Mouse (Mus musculus) heart, postnatal 0 days (tissue): ENCODE data around the gene Wdr90. TPM values are rescaled to one million over a fixed set of nuclear protein-coding genes. Genes with fewer than 3 reads are reported as not detected.
"Not testable (repeated sequence)": the region's sequence is repeated elsewhere in the genome, so short reads cannot be mapped to it uniquely, and the experiment has no call there.

ENCODE experiments used
- ATAC-seq: fragments of 200-750 bp; cut with Nextera tagmentation; 2 replicates; pipeline ENCODE4 v1.8.0; 2017; ENCODE audit warnings: low read depth, moderate number of reproducible peaks, moderate library complexity; ENCODE audit not compliant: insufficient read depth
- DNase-seq: peaks from one replicate; pipeline ENCODE4 v3.0.0-alpha.2; 2016; ENCODE audit warnings: low spot score
- H3K27ac ChIP-seq: fragments of 300-500 bp; sonication (generic); 2 replicates; pipeline ENCODE4 v1.5.1; 2014; ENCODE audit warnings: low read depth, mild to moderate bottlenecking
- H3K27me3 ChIP-seq: fragments of 300-500 bp; sonication (generic); 2 replicates; pipeline ENCODE4 v1.6.1; 2014; ENCODE audit warnings: low read length, mixed read lengths; ENCODE audit not compliant: control insufficient read depth, insufficient read depth
- H3K36me3 ChIP-seq: fragments of 300-500 bp; sonication (generic); replicated peaks from 2 replicates; pipeline ENCODE4 v1.6.1; 2014; ENCODE audit warnings: low read length, mixed read lengths; ENCODE audit not compliant: control insufficient read depth, insufficient read depth
- H3K4me1 ChIP-seq: fragments of 300-500 bp; sonication (generic); 2 replicates; pipeline ENCODE4 v1.6.1; 2014; ENCODE audit warnings: antibody characterized with exemption; ENCODE audit not compliant: control insufficient read depth, insufficient read depth
- H3K4me2 ChIP-seq: fragments of 300-500 bp; sonication (generic); 2 replicates; pipeline ENCODE4 v1.6.1; 2014; ENCODE audit warnings: low read depth, mild to moderate bottlenecking, low read length, moderate library complexity
- H3K4me3 ChIP-seq: fragments of 300-500 bp; sonication (generic); 2 replicates; pipeline ENCODE4 v1.5.1; 2014; ENCODE audit warnings: low read depth, low read length
- H3K9ac ChIP-seq: fragments of 300-500 bp; sonication (generic); replicated peaks from 2 replicates; pipeline ENCODE4 v1.6.1; 2014; ENCODE audit warnings: low read depth, low read length, mixed read lengths
- H3K9me3 ChIP-seq: fragments of 300-500 bp; sonication (generic); replicated peaks from 2 replicates; pipeline ENCODE4 v1.6.1; 2016; ENCODE audit warnings: low read length; ENCODE audit not compliant: control insufficient read depth
- CTCF ChIP-seq: IDR thresholded peaks from 2 replicates; pipeline ENCODE4 v1.5.1; 2016; ENCODE audit warnings: antibody characterized with exemption, control low read depth, low read depth
- EP300 ChIP-seq: IDR thresholded peaks from 2 replicates; pipeline ENCODE4 v1.6.1; 2016; ENCODE audit warnings: antibody characterized with exemption, low read depth
- WGBS: fragments of 180-500 bp; shearing (Covaris S2); extraction: QIAGEN DNeasy Blood & Tissue Kit; methylation state at CpG from one replicate; pipeline ENCODE4 v1.1.7; 2014; 5-methylcytosine and 5-hydroxymethylcytosine counted together
- polyA plus RNA-seq: library from polyadenylated mRNA; unstranded; fragments of >200 nt; fragmentation: Nextera tagmentation; extraction: Ambion mirVana; gene quantifications from 2 replicates; pipeline ENCODE4 v1.2.1, GENCODE M21; 2015
- total RNA-seq: library from RNA; depleted of rRNA; stranded (reverse); fragments of >200 nt; gene quantifications from 2 replicates; pipeline ENCODE4 v1.2.3, GENCODE M21; 2014; ENCODE audit warnings: low replicate concordance

Gene Wdr90
- total and polyA plus RNA-seq, 2 experiments from 2014 or later, result 4.2 to 19.3 TPM

DNA sequence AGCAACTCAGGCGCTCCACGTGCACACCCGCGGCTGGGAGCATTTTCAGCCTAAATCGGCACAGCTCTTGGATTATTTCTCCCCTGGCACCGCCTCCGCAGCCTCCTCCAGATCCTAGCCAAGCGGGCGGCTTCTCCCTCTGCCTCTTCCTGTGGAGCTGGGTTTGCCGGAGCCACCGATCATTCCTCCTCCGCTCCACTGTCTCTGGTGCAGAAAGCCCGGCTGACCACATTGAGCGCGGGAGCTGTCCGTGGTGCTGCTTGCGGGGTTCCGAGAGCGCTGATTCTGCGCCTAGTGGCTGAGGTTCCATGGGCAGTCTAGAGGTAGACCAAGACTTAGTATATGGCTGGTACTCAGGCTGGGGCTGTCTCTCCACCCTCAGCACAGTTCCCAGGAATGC is 47.8 kb downstream of the Wdr90 start:
- no peak overlapping the region for H3K4me3 ChIP-seq
- ATAC-seq (peak; percentile 64), DNase-seq (peak; percentile 88)
- peaks cover 67% of the 10 kb centered on the region for H3K27me3 ChIP-seq
- no peak overlapping the region for H3K4me2 ChIP-seq
- H3K27ac ChIP-seq, result no peak overlapping the region
- H3K36me3 ChIP-seq, result no peaks in the 10 kb centered on the region
- H3K9me3 ChIP-seq, result no peaks in the 10 kb centered on the region
- H3K9ac ChIP-seq, result no peak overlapping the region
- H3K4me1 ChIP-seq, result peaks cover 6% of the 10 kb centered on the region; the same call in 1 of the 2 replicates
- 2% methylated on average over 20 of the region's 20 CpGs for WGBS
- TF ChIP-seq EP300 (no peak), CTCF (peak; percentile 57)

DNA sequence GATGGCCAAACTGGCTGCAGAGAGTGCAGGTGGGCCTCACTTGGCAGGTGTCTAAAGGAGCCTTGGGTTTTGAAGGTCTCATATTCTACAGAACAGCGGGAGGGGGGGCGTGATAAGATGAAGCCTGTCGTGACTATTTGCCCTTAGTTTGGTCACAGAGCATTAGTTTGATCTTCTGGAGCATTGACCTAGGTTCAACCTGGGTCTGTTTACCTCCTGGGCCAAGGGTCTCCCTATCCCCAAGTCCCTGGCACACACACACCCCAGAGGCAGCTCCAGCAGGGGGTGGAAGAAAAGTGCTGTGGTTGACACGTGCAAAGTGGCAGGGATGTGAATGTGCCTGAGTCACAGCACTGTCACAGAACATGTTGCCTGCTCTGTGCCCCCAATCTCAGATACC is 50.4 kb downstream of the Wdr90 start:
- peaks cover 6% of the 10 kb centered on the region; the same call in 1 of the 2 replicates for H3K4me1 ChIP-seq
- DNase-seq (no peak), ATAC-seq (no peak)
- H3K27ac ChIP-seq, result no peak overlapping the region
- H3K27me3 ChIP-seq, result peaks cover 66% of the 10 kb centered on the region
- WGBS, result 65% methylated on average over 4 of the region's 4 CpGs
- TF ChIP-seq CTCF (no peak), EP300 (no peak)
- no peak overlapping the region for H3K9ac ChIP-seq
- H3K4me2 ChIP-seq, result no peak overlapping the region
- no peaks in the 10 kb centered on the region for H3K36me3 ChIP-seq
- no peak overlapping the region for H3K4me3 ChIP-seq
- no peaks in the 10 kb centered on the region for H3K9me3 ChIP-seq

DNA sequence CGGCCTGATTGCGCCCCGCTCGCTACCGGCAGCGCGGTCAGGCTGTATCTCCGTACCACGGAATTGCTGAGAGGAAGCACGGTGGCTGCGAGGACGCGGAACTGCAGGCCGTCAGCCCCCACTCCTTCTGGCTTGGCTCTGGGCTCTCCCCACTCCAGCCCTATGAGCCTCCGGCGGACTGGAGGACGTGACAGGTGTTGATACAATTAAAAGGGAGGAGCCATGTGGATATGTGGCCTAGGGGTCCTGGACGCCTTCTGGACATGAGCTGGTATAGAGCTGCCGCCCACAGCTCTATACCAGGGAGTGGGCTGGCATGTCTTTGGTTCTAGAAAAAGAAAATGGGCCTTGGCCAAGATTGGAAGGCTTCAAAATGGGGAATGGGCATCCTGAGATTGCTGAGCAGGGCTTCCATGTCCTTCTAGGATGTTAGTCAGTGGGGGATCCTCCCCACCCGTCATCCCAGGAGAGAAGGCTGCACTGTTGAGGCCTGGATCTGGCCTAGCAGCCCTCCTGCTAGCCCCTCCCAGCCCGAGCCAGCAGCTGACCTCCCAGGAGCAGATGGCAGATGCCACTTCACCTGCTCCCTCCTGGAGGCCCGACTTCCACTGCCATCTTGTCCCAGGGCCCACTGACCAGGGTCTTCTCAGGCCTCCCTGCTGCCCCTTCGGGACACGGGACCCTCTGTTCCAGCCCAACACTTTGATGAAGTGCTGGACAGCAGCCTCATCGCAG is 51.5 kb downstream of the Wdr90 start:
- peaks cover 60% of the 10 kb centered on the region for H3K27me3 ChIP-seq
- WGBS, result 14% methylated on average over 25 of the region's 25 CpGs
- ATAC-seq, result no peak

DNA sequence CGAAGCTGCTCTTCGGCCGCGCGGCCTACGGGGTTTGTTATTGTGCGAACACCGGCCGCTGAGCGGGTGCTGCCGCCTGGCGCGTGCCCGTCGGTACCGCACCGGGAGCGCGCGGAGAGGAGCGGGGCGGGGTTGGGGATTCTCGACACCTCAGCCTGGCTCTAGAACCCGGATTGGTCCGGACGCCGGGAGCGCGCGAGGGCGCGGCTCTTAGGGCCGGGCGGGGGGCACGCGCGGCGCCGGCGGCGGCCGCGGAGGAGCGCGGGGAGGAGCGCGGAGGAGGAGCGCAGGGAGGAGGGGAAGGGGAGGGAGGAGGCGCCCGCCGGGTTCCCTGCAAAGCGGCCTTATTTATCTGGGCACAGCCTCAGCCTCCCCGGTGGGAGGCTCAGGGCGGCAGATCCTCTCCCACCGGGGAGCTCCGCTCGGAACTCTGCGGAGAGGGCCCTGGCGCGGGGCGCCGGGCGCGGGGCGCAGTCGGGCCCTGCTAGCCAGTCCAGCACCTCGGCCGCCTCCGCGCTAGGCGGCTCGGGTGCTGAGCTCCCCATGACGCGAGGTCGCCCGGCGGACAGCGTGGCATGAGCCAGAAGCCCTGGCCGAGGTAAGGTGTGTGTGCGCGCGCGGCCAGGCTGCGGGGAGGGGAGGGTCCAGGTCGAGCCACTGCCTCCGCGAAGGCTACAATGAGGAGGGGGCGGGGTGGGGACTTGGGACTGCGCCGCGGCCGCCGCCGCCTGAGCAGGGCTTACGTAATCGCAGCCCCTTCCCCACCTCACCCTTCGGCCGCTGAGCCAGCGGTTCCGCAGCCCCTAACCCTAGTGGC is 52.3 kb downstream of the Wdr90 start, which contains the start of gene Fbxl16:
Gene Fbxl16 (plus strand): TSS at position 297 of the 817 bp plus-strand sequence.
- H3K9me3 ChIP-seq, result no peaks in the 10 kb centered on the region
- no peak within 1 kb of the TSS for H3K27ac ChIP-seq
- WGBS, result under 1% methylated on average over 75 of the region's 100 CpGs
- peak within 1 kb of the TSS; percentile 89 for H3K4me2 ChIP-seq
- DNase-seq (no peak), ATAC-seq (peak; percentile 52)
- no peaks in the 10 kb centered on the region for H3K36me3 ChIP-seq
- TF ChIP-seq CTCF (0 out of 2 replicates have a peak, but pooled peaks have one; percentile 7), EP300 (no peak)
- peaks cover 59% of the 10 kb centered on the region for H3K27me3 ChIP-seq
- peaks cover 6% of the 10 kb centered on the region; the same call in 1 of the 2 replicates for H3K4me1 ChIP-seq
- peak within 1 kb of the TSS; percentile 32 for H3K9ac ChIP-seq
- peak within 1 kb of the TSS; percentile 57 for H3K4me3 ChIP-seq

More for the DNA sequence above, 51.5 kb downstream of the Wdr90 start:
- DNase-seq, result no peak
- Histone ChIP-seq H3K36me3 (no peaks in the 10 kb centered on the region), H3K9ac (0 out of 2 replicates have a peak overlapping the region, but pooled peaks have one; percentile 19), H3K4me3 (peak overlapping the region; percentile 57), H3K27ac (no peak overlapping the region), H3K4me1 (peaks cover 6% of the 10 kb centered on the region; the same call in 1 of the 2 replicates), H3K9me3 (no peaks in the 10 kb centered on the region), H3K4me2 (peak overlapping the region; percentile 89)
- TF ChIP-seq EP300 (no peak), CTCF (no peak)

DNA sequence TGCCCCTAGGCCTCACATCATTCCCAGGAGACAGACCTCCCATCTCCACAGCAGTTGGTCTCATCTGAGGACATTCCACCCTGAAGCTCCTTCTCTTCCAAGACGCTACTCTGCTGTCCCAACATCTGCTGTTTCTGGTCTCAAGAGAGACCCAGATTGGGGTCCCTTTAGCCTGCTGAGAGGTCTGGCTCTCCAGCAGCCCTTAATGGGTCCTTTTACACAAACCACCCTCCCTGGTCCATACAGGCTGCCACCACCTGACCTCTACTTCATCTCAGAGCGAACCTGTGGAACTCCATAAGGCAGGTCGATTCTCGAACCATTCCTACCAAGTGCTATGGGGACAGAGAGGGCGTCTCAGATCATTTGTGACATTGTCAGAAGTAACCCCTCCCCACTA is 53.3 kb downstream of the Wdr90 start:
- H3K9ac ChIP-seq, result no peak overlapping the region
- ATAC-seq (no peak), DNase-seq (no peak)
- TF ChIP-seq EP300, result no peak
- TF ChIP-seq CTCF, result no peak
- WGBS, result 39% methylated on average over 5 of the region's 5 CpGs
- no peak overlapping the region for H3K4me2 ChIP-seq
- peaks cover 54% of the 10 kb centered on the region for H3K27me3 ChIP-seq
- no peaks in the 10 kb centered on the region for H3K36me3 ChIP-seq
- no peak overlapping the region for H3K27ac ChIP-seq
- H3K4me3 ChIP-seq, result no peak overlapping the region
- peaks cover 6% of the 10 kb centered on the region; the same call in 1 of the 2 replicates for H3K4me1 ChIP-seq
- H3K9me3 ChIP-seq, result no peaks in the 10 kb centered on the region

DNA sequence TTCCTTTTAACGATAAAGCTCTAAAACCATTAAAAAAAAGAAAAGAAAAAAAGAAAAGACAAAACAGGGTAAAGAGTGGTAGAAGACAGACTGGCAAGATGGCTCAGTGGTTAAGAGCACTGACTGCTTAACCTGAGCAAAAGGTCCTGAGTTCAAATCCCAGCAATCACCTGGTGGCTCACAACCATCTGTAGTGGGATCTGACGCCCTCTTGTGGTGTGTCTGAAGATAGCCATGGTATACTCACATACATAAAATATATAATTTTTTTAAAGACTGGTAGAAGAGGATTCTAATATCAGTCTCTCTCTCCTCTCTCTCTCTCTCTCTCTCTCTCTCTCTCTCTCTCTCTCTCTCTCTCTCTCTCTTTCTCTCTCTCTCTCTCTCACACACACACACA is 53.8 kb downstream of the Wdr90 start:
- H3K9ac ChIP-seq, H3K4me1 ChIP-seq, ATAC-seq, H3K4me2 ChIP-seq, H3K36me3 ChIP-seq, H3K27ac ChIP-seq, H3K9me3 ChIP-seq, DNase-seq, H3K4me3 ChIP-seq: not testable (repeated sequence)
- H3K27me3 ChIP-seq, result peaks cover 48% of the 10 kb centered on the region
- WGBS, result 48% methylated on average over 2 of the region's 2 CpGs
